Mouse (Mus musculus) heart, embryonic 14.5 days (tissue): ENCODE results near the gene Zfhx2. TPM values are rescaled to one million over a fixed set of nuclear protein-coding genes. Genes with fewer than 3 reads are reported as not detected.
A peak's percentile ranks its signal among the peaks of the same experiment; 100 is the strongest.

Experiments
- ATAC-seq: fragments of 200-750 bp; cut with Nextera tagmentation; 2 replicates; pipeline ENCODE4 v1.8.0; 2017; ENCODE audit warnings: low read depth, moderate TSS enrichment; ENCODE audit not compliant: insufficient number of reproducible peaks, insufficient read depth, low FRiP score
- H3K27ac ChIP-seq, 2 experiments: fragments of 200-500 bp in 1 of 2; fragments of 300-500 bp in 1 of 2; sonication (generic) in 1 of 2; replicated peaks in 1 of 2; 2 replicates each; pipeline ENCODE4 v1.5.1; 2012 to 2014; ENCODE audit warnings: low read depth in 2 of 2, low read length in 2 of 2, control low read depth in 1 of 2, mild to moderate bottlenecking in 1 of 2, mixed read lengths in 1 of 2; ENCODE audit not compliant: control insufficient read depth in 1 of 2, insufficient read depth in 1 of 2
- H3K27me3 ChIP-seq: fragments of 300-500 bp; sonication (generic); 2 replicates; pipeline ENCODE4 v1.6.1; 2014; ENCODE audit warnings: mild to moderate bottlenecking, low read length, control low read depth; ENCODE audit not compliant: control insufficient read depth, insufficient read depth
- H3K36me3 ChIP-seq: fragments of 300-500 bp; sonication (generic); 2 replicates; pipeline ENCODE4 v1.6.1; 2014; ENCODE audit warnings: mild to moderate bottlenecking, control low read depth, low read length, mixed read lengths; ENCODE audit not compliant: control insufficient read depth, insufficient read depth
- H3K4me1 ChIP-seq, 2 experiments: fragments of 200-500 bp in 1 of 2; fragments of 300-500 bp in 1 of 2; sonication (generic) in 1 of 2; 2 replicates each; pipeline ENCODE4 v1.6.1; 2012 to 2014; ENCODE audit warnings: low read length in 2 of 2, control low read depth in 1 of 2, mixed read lengths in 1 of 2; ENCODE audit not compliant: control insufficient read depth in 2 of 2, insufficient read depth in 2 of 2
- H3K4me2 ChIP-seq: fragments of 300-500 bp; sonication (generic); 2 replicates; pipeline ENCODE4 v1.6.1; 2014; ENCODE audit warnings: mild to moderate bottlenecking, low read length
- H3K4me3 ChIP-seq, 2 experiments: fragments of 200-500 bp in 1 of 2; fragments of 300-500 bp in 1 of 2; sonication (generic) in 1 of 2; 2 replicates each; pipeline ENCODE4 v1.5.1; 2012 to 2014; ENCODE audit warnings: low read length in 2 of 2, mild to moderate bottlenecking in 2 of 2, control low read depth in 1 of 2, low read depth in 1 of 2, moderate library complexity in 1 of 2; ENCODE audit not compliant: control insufficient read depth in 1 of 2, insufficient read depth in 1 of 2
- H3K9ac ChIP-seq: fragments of 300-500 bp; sonication (generic); 2 replicates; pipeline ENCODE4 v1.6.1; 2014; ENCODE audit warnings: mild to moderate bottlenecking, low read length
- H3K9me3 ChIP-seq: fragments of 300-500 bp; sonication (generic); 2 replicates; pipeline ENCODE4 v1.6.1; 2016; ENCODE audit warnings: low read length, control low read depth; ENCODE audit not compliant: control insufficient read depth
- WGBS: fragments of 180-500 bp; shearing (Covaris S2); extraction: QIAGEN DNeasy Blood & Tissue Kit; methylation state at CpG from one replicate; pipeline ENCODE4 v1.1.7; 2014; 5-methylcytosine and 5-hydroxymethylcytosine counted together
- polyA plus RNA-seq: library from polyadenylated mRNA; unstranded; fragments of >200 nt; fragmentation: Nextera tagmentation; extraction: Ambion mirVana; gene quantifications from 2 replicates; pipeline ENCODE4 v1.2.1, GENCODE M21; 2014

Gene Zfhx2
- polyA plus RNA-seq, 1 experiment from 2014 or later: 2.6 TPM

- peak within 1 kb of the TSS in 1 of 2 experiments; percentile 63; a peak in 2 of 4 replicates for H3K27ac ChIP-seq
- H3K9ac ChIP-seq: peak within 1 kb of the TSS; percentile 69
- peak within 1 kb of the TSS; percentile 82 for H3K4me2 ChIP-seq
- H3K36me3 ChIP-seq: peaks cover 6% of the 10 kb centered on the region; the same call in 1 of the 2 replicates
- under 1% methylated on average over 39 of the region's 39 CpGs for WGBS
- peak within 1 kb of the TSS; percentile 57 to 58 for H3K4me3 ChIP-seq
- ATAC-seq: peak; percentile 53
- peaks cover 12 to 17% of the 10 kb centered on the region in 2 experiments for H3K4me1 ChIP-seq
- H3K27me3 ChIP-seq: peaks cover 31% of the 10 kb centered on the region
- no peaks in the 10 kb centered on the region for H3K9me3 ChIP-seq
Observed at GRCm38 (mm10) chr14:55105836-55106809, 14.0 kb upstream of the Zfhx2 start, which contains the start of gene Ap1g2. Gene Ap1g2, minus strand, starts transcription at chr14:55106593.

- Histone ChIP-seq H3K4me2 (peak overlapping the region; percentile 82), H3K9me3 (no peaks in the 10 kb centered on the region), H3K4me1 (peaks cover 12 to 17% of the 10 kb centered on the region in 2 experiments), H3K4me3 (peak overlapping the region; percentile 57 to 58), H3K27me3 (peaks cover 24% of the 10 kb centered on the region), H3K27ac (no peak overlapping the region), H3K36me3 (peaks cover 12% of the 10 kb centered on the region; the same call in 1 of the 2 replicates), H3K9ac (peak overlapping the region; percentile 69)
- WGBS: 7% methylated on average over 7 of the region's 7 CpGs
- ATAC-seq: no peak
Observed at GRCm38 (mm10) chr14:55105386-55105785, 13.3 kb upstream of the Zfhx2 start.

GRCm38 (mm10) chr14:55104365-55104764 lies 12.2 kb upstream of the Zfhx2 start:
- 84% methylated on average over 18 of the region's 18 CpGs for WGBS
- Histone ChIP-seq H3K4me3 (no peak overlapping the region), H3K4me1 (peaks cover 12 to 15% of the 10 kb centered on the region in 2 experiments), H3K4me2 (no peak overlapping the region), H3K27me3 (peaks cover 14% of the 10 kb centered on the region), H3K9ac (no peak overlapping the region), H3K27ac (no peak overlapping the region), H3K9me3 (no peaks in the 10 kb centered on the region), H3K36me3 (peaks cover 14% of the 10 kb centered on the region; the same call in 1 of the 2 replicates)
- ATAC-seq: no peak

- H3K9me3 ChIP-seq: no peaks in the 10 kb centered on the region
- no peak overlapping the region for H3K27ac ChIP-seq
- H3K4me1 ChIP-seq: peaks cover 9 to 11% of the 10 kb centered on the region in 2 experiments
- no peaks in the 10 kb centered on the region; the same call in 1 of the 2 replicates for H3K27me3 ChIP-seq
- H3K9ac ChIP-seq: no peak overlapping the region
- H3K4me3 ChIP-seq: no peak overlapping the region
- no peak for ATAC-seq
- H3K4me2 ChIP-seq: no peak overlapping the region
- WGBS: 80% methylated on average over 15 of the region's 15 CpGs
- H3K36me3 ChIP-seq: peaks cover 34% of the 10 kb centered on the region
Observed at GRCm38 (mm10) chr14:55102253-55102785, 10.2 kb upstream of the Zfhx2 start.

GRCm38 (mm10) chr14:55101592-55101991 lies 9.5 kb upstream of the Zfhx2 start:
- no peak overlapping the region for H3K4me2 ChIP-seq
- H3K4me1 ChIP-seq: peaks cover 10 to 13% of the 10 kb centered on the region in 2 experiments
- H3K27ac ChIP-seq: no peak overlapping the region
- no peaks in the 10 kb centered on the region for H3K9me3 ChIP-seq
- H3K9ac ChIP-seq: no peak overlapping the region
- peaks cover 34% of the 10 kb centered on the region for H3K36me3 ChIP-seq
- ATAC-seq: no peak
- no peak overlapping the region for H3K4me3 ChIP-seq
- no peaks in the 10 kb centered on the region for H3K27me3 ChIP-seq
- 52% methylated on average over 4 of the region's 4 CpGs for WGBS

- Histone ChIP-seq H3K9me3 (no peaks in the 10 kb centered on the region), H3K27me3 (no peaks in the 10 kb centered on the region), H3K4me3 (no peak overlapping the region), H3K4me2 (no peak overlapping the region), H3K4me1 (peaks cover 11 to 18% of the 10 kb centered on the region in 2 experiments), H3K27ac (peak overlapping the region in 1 of 2 experiments; percentile 67; a peak in 2 of 4 replicates), H3K9ac (no peak overlapping the region), H3K36me3 (peaks cover 34% of the 10 kb centered on the region)
- 60% methylated on average over 4 of the region's 4 CpGs for WGBS
- ATAC-seq: no peak
Observed at GRCm38 (mm10) chr14:55098067-55098466, 5.9 kb upstream of the Zfhx2 start.

GRCm38 (mm10) chr14:55097646-55098045 lies 5.5 kb upstream of the Zfhx2 start:
- H3K4me3 ChIP-seq: no peak overlapping the region
- peaks cover 33% of the 10 kb centered on the region for H3K36me3 ChIP-seq
- no peaks in the 10 kb centered on the region for H3K9me3 ChIP-seq
- no peaks in the 10 kb centered on the region for H3K27me3 ChIP-seq
- 0 out of 2 replicates have a peak overlapping the region, but pooled peaks have one; percentile 8 for H3K9ac ChIP-seq
- H3K4me1 ChIP-seq: peaks cover 11 to 18% of the 10 kb centered on the region in 2 experiments
- H3K27ac ChIP-seq: peak overlapping the region; percentile 67
- no peak for ATAC-seq
- H3K4me2 ChIP-seq: peak overlapping the region; percentile 4; the same call in 1 of the 2 replicates
- 54% methylated on average over 10 of the region's 10 CpGs for WGBS
